Mouse (Mus musculus) testis, adult 2 months (tissue): ENCODE data around the gene Slc1a3.

Source experiments
- CTCF ChIP-seq: fragments of 200-500 bp; IDR thresholded peaks from 2 replicates; pipeline ENCODE4 v1.5.1; 2012; ENCODE audit warnings: low read depth, mild to moderate bottlenecking, inconsistent platforms, low read length, moderate library complexity; ENCODE audit not compliant: control insufficient read depth, insufficient read depth, insufficient replicate concordance
- POLR2A ChIP-seq: fragments of 200-500 bp; IDR thresholded peaks from 2 replicates; pipeline ENCODE4 v1.6.1; 2012; ENCODE audit warnings: low read depth, mild to moderate bottlenecking, inconsistent platforms, low read length, moderate library complexity; ENCODE audit not compliant: control insufficient read depth

DNA sequence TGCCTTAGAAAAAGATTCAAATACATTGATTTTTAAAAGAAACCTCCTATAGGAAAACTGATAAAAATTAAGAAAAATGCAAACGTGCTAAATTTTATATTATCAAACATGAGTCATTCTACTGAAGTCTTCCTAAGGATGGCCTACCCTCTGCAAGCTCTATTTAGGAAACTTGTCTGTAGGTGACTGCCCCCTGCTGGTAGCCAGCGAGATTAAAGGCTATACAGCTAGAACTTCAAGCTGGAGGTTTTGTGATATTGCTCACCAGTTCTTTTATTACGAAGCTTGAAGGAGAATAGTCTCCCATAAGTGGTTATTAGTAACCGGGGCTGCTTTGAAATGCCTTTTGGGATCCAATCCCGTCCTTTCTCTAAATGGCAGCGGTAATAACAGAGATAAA lies 77.2 kb downstream of the Slc1a3 start:
- no peak for TF ChIP-seq CTCF
- no peak for TF ChIP-seq POLR2A
